Mouse (Mus musculus): ENCODE measurements around the gene Gm21746. TPM values are rescaled to one million over a fixed set of nuclear protein-coding genes. Genes with fewer than 3 reads are reported as not detected.

Gene Gm21746
- polyA plus RNA-seq (2012; ENCODE audit: low replicate concordance), result not detected in 2 replicates

GRCm38 (mm10) chrY:6237895-6238294 lies at the start of gene Gm21746:
TSS of gene Gm21746 (minus strand) at chrY:6237995.

GRCm38 (mm10) chrY:6266798-6267197 lies 29.0 kb upstream of the Gm21746 start, which contains the start of gene Gm20873:
TSS of gene Gm20873 (plus strand) at chrY:6267098.

Other genes starting within 250 kb of the Gm21746 start
- not detected in 2 replicates for gene Gm20873, start 29.1 kb upstream of the Gm21746 start, polyA plus RNA-seq (2012; ENCODE audit: low replicate concordance)